Mouse (Mus musculus) urinary bladder, postnatal 36 days (tissue): ENCODE results near the gene Srgap2.
"Not testable (repeated sequence)": the region's sequence is repeated elsewhere in the genome, so short reads cannot be mapped to it uniquely, and the experiment has no call there.

Experiments
- DNase-seq, 2 experiments: peaks; one replicate each; pipeline ENCODE4 v3.0.0; 2022; ENCODE audit warnings: low spot score in 2 of 2, mixed read lengths in 1 of 2

The Srgap2 gene

DNA sequence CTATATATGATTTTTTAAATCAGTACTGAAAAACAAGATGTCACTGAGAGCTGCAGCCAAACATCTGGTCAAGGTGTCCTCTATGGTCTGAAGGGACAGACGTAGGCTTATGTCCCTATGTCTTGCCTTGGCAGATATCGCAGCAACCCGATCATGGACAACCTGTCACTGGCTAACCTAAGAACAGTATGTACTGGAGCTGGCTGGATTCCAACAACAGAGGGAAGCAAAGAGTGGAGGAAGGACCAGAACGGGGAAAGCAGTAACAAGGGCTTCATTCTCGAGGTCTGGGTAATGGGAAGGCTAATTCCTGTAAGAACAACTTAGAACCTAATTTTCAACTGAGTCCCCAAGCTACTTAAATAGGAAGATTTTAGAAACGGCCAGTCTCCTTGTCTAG lies 238.2 kb downstream of the Srgap2 start:
- no peak for DNase-seq

DNA sequence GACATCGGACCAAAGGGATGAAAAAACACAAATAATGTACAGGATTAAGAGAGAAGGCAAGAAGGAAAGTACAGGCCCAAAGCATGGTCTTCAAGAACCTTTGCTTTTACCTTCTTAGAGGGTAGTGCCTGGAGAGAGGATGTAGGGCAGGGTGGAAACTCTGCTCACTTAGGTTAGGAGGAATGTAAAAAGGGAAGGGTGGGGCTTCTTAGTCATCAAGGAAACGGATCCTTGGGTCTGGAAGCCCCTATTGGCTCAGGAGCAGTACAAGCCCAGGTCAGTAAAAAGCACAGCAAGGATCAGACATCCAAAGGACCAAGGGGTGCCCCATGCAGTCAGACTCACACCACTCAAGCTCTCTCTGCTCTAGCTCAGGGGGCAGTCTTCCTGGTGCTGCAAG lies 239.9 kb downstream of the Srgap2 start:
- no peak for DNase-seq

GRCm38 (mm10) chr1:131286803-131287202 lies 240.3 kb downstream of the Srgap2 start:
- DNase-seq = peak in 1 of 2 experiments; percentile 42

- no peak for DNase-seq
These were observed 242.5 kb downstream of the Srgap2 start for GRCm38 (mm10) chr1:131284616-131285015.

- no peak for DNase-seq
These were observed 243.0 kb downstream of the Srgap2 start for GRCm38 (mm10) chr1:131284167-131284566.

DNA sequence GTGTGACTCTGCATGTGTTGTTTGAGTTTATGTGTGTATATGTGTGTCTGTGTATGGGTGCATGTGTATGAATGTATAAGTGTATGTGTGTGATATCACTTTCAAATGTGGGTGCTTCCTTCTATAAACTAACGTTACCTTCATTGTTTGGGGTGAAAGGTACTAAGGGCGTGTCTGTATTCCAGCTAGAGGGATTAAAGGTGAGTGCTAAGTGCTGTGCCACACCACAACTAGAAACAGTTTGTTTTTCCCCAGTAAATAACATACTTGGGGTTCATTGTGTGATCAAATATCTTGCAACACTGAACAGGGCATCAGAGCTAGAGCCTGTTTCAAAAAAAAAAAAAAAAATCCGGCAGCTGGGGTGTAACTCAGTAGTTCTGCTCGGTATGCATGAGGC lies 245.4 kb downstream of the Srgap2 start:
- DNase-seq = no peak

GRCm38 (mm10) chr1:131280280-131280679 lies 246.9 kb downstream of the Srgap2 start:
- no peak for DNase-seq

DNA sequence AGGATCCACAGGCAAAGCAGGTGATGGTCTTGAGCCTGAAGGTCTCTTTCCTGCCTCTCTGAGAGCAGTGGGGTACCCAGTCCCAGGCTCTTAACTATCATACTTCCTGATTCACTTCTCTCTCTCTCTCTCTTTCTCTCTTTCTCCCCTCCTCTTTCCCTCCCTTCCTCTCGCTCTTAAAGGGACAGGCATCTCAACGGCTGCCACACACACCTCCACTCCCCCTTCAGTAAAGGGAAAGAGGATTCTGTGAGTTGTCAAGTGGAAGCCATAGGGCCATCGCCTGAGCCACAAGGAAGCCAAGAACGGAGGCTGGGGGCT lies 247.7 kb downstream of the Srgap2 start, which contains the start of gene Ikbke:
Ikbke (minus strand) TSS at position 151 of the 321 bp plus-strand sequence.
- DNase-seq = no peak

DNA sequence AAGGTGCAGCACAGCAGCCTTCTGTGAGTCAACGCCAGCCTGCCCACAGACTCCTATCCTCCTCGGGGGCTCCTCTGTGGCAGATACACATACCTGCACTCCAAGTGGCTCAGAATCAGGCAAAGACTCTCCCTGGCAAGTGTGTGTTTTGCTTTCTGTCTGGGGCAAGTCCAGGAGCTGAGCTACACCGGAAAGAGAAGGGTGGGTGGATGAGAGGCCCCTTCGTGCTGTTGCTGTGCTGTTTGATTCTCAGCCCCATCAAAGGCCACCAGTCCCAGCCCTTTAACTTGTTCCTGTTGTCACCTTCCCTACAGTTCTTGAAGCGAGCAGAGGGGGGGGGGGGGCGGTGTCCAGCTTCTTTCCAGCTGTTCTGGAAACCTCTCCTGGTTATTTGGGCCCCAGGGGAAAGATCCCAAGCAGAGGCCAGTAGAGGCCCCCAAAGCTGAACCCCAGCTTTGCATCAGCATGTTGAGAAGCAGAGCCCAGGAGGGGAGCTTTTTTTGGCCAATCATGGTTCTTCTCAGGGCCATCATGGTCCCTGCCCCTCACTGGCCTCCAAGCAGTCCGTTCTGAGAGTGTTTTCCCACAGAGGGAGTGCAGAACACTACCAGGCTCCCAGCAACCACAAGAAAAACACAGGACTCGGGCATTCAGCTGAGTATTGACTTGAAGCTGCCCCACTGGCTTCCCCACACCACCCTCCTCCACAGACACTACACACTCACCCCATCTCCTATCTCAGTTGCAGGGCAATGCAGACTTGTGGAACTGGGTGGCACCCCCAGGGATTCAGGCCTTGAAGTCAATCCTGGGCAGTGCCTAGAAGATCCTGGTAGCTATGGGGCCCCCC lies 248.3 kb downstream of the Srgap2 start:
- DNase-seq = no peak

DNA sequence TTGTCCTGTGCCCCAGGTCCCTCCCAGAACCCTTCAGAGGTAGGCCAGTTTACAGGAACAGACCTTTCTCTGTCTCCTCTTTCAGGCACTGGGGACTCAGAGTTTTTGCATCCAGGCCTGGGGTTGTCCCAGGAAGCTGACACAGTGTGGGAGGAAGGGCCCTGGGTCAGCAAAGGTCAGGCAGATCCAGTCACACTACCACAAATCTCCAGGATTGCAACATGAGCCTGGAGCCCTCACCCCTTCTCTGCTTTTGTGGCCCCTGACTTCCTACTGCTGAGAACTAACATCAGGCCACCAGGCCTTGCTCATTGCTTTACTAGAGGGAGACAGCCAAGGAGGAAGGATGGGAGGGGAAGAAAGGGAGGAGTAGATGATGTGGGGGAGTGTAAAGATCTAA lies 250.3 kb downstream of the Srgap2 start:
- DNase-seq = peak in 1 of 2 experiments; percentile 47

DNA sequence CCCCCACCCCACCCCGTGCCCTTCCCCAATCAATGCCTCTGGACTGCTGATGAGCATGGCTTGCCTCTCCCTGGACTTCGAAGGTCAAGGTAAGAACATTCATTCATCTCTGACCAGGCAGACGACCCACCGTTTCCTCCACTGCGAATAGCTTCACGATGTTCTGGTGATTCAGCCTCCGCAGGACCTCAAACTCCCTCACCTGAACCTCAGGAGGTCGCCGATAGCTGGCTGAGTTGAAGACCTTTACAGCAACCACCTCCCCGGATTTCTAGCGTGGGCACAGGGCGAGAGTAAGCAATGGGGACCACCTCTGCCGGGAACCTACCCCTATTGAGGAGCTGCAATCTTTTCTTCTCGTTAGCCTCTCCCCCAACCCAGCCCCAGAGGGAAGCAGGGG lies 251.6 kb downstream of the Srgap2 start:
- DNase-seq = no peak

- no peak for DNase-seq
These were observed 252.2 kb downstream of the Srgap2 start for GRCm38 (mm10) chr1:131274725-131275539.

DNA sequence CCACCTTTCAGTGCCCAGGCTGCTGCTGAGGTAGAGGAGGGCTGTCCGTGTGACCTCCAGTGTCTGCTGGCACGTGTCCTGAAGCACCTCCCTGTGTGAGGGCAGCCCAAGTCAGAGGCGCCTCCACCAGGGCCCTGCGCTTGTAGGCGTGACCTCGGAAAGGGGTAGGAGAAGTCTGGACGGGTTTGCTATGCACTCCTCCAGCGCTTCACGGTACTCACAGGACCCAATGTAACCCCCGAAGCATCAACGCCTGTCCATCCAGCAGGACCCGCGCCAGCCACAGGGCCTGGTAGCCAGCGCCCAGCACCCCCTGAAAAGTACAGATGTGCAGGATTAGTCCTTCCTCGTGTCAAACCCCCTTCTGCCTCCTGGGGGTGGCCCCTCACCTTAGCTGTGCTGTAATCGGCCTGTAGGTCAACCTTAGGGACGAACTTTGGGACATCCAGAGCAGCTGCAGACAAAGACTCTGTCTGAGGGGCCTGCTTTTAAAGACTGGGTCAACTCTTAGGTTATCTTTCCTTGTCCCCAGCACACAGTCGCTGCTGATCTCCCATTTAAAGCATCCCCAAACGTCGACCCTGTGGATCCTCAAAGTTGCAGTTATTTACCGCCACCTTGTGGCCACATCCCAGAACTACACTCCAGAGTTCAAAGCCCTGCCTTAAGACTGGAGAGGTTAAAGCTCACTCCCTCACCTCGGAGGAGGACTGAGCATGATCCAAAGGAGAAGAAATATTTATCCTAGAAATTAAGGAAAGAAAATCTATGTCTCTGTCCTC lies 257.2 kb downstream of the Srgap2 start:
- DNase-seq = peak; percentile 55 to 71

GRCm38 (mm10) chr1:131268776-131269175 lies 258.4 kb downstream of the Srgap2 start:
- no peak for DNase-seq

DNA sequence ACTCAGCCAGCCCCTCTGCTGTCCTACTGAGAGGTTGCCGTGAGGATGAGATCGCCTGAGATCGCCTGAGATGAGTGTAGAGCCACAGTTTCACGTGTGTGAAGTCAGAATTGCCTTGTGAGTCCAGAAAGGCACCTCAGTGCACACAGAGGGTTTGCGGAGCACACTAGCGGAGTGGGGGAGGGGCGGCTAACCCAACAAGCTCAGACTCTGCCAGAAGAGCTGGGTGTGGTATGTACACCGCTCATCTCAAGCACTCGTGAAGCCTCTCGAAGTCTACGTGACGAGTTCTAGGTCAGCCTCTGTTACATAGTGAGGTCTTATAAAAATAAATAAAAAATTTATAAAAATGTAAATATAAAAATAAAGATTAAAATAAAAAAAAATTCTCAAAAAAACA lies 263.2 kb downstream of the Srgap2 start:
- DNase-seq = no peak

- DNase-seq = peak; percentile 62 to 67
These were observed 266.9 kb downstream of the Srgap2 start for GRCm38 (mm10) chr1:131260309-131260656.

- DNase-seq = no peak
These were observed 267.4 kb downstream of the Srgap2 start for GRCm38 (mm10) chr1:131259632-131260308.

- DNase-seq = no peak
These were observed 269.9 kb downstream of the Srgap2 start for GRCm38 (mm10) chr1:131257288-131257687.

GRCm38 (mm10) chr1:131252516-131253250 lies 274.5 kb downstream of the Srgap2 start:
- not testable (repeated sequence) for DNase-seq

- no peak for DNase-seq
These were observed 280.4 kb downstream of the Srgap2 start for GRCm38 (mm10) chr1:131246433-131247395.
